Mouse (Mus musculus) heart, adult 11 months (tissue): ENCODE measurements at regions not wholly inside any gene's neighbourhood (a gene's known extent, or its start where the extent isn't known, plus 50 kb on each side); places are given as distances from the start of the nearest gene placed in this dataset.

ENCODE experiments used
- DNase-seq: peaks from one replicate; pipeline ENCODE4 v3.0.0; 2022

- DNase-seq: no peak
Observed at GRCm38 (mm10) chr15:97620261-97620660, 85.4 kb downstream of the Rpap3 start.

DNA sequence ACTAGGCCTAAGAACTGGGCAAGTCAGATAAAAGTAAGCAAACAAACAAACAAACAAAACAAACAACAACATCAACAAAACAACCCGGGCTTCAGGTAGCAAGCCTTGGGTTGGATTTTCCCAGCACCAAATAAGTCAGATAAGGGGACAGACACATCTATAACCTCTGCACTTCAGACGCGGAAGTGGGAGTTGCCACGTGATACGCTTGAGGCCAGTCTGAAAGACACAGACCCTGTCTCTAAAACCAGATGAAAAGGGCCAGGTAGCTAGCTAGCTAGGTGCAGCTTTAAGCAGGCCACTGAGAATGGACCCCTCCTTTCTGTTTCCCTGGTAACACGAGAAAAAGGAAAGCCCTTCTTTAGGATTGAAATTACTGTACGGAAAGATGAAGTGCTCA, 85.9 kb downstream of the Rpap3 start:
- DNase-seq: no peak

DNA sequence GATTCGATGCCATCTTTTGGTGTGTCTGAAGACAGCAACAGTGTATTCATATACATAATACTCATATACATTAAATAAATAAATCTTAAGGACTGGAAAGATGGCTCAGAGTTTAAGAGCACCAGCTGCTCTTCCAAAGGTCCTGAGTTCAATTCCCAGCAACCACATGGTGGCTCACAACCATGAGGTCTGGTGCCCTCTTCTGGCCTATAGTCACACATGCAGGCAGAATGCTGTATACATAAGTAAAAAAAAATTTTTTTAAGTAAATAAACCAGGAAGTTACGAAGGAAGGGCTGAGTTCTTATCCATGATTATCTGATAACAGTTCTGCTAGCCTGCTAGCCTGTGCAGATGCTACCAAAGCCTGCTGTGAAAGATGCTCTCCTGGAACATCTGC, 93.3 kb downstream of the Rpap3 start:
- no peak for DNase-seq

- DNase-seq: peak; percentile 58
Observed at GRCm38 (mm10) chr15:97610767-97611166, 94.9 kb downstream of the Rpap3 start.

GRCm38 (mm10) chr15:97609496-97609895, 96.1 kb downstream of the Rpap3 start:
- no peak for DNase-seq

GRCm38 (mm10) chr15:97608651-97609050, 97.0 kb downstream of the Rpap3 start:
- DNase-seq: peak; percentile 62

DNA sequence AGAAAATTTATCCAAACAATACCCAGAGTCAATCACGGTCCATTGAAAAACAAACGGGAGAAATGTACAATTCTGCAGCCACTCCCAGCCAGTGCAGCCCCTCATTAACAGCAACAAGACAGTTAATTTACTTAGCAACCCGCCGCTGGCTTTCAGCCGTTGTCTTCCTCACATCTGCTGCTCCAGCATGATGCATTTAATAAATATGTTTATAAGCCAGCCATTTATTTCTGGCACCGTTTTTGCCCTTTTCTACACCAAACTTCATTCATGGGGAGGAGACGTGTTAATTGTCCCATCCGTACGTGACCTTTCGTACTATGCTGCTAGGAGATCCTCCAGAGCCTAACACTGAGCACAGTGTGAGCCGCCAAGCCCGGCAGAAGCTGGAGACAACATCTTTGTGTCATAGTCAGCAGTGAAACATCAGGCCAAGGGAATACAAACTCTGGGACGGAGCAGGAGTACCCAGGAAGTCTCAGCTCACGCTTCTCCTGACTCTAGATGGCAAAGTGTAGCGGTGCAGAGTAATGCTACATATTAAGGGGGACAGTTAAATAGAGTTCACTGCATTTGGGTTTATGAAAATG, 97.9 kb downstream of the Rpap3 start:
- DNase-seq: peak; percentile 95

DNA sequence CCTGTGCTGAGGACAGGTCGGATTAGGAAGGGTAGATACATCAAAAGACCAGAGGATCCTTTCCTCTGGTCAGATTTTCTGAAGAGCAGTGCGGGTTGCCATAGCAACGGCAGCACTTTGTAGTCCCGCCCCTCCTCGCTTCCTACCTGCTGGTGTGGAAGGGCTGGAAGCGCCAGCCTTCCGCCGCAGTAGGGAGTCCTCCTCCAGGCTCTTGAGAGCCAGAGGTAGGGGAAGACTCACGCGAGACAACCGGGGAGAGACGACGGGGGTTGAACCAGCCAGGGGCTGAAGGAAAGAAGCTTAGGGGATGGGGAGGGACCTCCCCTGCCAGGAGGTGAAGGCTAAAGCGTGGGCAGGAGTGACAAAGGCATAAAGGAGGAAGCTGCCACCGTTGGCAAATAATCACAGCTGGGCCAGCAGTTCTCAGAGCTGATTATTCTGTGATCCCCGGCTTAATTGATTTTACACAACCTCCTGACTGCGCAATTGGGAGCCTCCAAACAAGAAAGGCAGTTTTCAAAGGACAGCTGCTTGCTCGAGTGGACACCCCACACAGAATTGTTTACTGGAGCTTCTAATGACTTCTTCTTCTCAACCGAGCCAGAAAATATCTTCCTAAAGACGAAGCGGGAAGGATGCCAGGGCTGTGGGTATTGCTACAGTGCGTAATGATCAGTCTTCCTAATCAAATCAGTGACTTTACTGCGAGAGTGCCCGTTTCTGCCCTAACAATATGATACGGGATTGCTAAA, 98.8 kb downstream of the Rpap3 start:
- no peak for DNase-seq

- DNase-seq: no peak
Observed at GRCm38 (mm10) chr15:97606232-97606629, 99.4 kb downstream of the Rpap3 start.

DNA sequence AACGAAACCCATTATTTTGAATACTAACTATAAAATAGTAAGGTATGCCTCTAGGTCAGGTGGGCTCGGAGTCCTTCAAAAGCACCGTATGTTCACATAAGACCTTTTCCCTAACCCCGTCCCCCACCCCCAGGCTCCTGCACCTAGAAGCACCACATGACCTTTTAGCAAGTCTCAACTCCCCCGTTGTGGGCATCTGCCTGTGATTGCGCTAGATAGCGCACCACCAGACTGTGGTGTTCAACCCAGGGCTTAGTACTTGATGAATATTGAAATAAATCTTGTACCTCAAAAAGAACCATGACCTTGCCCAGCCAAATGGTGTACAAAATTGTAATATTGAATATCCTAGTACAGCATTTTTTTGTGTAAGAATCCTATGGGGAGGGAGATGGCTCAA, 99.8 kb downstream of the Rpap3 start:
- DNase-seq: no peak

- DNase-seq: no peak
Observed at GRCm38 (mm10) chr15:97603492-97603891, 102.1 kb downstream of the Rpap3 start.

- no peak for DNase-seq
Observed at GRCm38 (mm10) chr15:97598270-97598669, 107.4 kb downstream of the Rpap3 start.

DNA sequence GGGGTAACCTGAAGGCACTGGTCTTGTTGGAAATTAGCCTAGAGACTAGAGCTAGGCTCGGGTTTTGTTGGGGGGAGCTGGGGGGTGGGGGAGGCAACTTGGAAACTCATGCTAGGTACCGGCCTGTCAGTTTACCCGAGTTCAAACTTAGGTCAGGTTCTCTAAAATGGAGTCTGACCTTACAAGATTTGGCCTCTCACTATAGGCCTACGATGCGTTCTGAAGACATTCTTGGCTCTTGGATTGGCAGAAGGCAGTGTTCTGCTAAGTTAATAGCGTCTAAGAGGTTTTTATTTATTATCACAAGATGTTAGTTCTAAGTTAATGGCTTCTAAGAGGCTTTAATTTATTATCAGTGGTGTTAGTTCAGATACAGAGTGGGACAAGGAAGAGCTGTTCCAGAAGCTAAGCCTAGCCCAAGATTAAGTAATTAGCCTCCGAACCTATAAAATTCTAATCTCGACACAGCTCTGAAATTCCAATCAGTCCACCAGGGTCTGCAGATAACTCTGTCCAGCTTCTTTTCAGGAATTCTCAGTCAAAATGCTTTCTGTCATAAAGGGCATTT, 109.0 kb downstream of the Rpap3 start:
- no peak for DNase-seq

DNA sequence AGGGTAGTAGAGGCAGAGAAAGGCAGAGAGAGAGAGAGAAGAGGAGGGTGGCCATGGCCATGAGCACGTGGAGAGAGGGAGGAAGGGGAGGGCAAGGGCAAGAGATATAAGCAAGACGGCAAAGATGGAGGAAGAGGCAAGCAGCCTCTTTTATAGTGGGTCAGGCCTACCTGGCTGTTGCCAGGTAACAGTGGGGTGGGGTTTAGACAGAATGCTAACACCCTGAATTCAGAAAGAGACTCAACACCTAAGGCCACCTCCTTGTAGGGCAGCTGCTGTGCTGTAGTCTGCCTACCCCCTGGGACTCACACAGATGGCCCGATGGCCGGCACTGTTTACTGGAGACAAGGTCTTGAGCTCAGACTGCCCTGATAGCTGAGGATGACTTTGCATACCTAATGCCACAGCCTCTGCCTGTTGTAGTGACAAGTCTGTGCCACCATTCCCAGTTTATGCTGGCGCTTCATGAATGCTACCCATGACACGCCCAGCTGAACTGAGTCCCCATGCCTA, 110.3 kb downstream of the Rpap3 start:
- DNase-seq: no peak

DNA sequence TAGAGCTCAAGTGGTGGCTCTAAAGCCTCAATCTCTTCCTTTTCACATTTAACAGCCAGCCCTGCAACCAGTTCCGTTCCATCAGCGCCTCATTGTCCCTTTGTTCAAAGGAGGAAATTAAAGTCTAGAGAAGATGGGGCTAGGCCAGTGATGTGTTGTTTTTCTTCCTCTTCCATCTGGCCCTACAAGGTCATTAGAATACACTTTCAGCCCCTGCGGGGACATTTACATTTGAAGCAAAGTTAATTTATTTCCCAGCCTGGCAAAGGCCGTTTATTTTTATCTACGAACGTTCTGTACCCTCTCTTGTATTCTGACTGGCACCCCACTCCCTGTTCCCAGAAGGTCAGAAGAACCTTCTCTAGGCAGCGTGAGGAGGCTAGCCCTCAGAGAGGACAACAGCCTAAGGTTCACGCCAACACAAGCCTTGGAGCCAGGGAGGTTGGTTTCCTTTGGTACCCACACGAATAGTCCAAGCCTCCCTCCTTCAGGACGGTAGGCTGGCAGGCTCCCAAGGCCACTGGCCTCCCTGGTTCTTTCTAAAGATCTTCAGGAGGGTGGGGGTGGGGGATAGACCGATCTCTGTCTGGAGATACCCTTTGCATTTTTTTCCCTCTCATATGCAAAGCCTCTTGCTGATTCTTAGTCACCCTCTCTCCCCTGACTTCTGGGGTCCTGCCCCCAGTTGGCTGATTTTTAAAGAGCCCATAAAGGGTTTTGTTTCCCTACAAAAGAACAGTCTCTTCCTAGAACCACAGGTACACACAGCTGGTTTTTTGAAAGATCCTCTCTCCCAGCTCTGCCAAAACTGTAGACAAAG, 111.6 kb downstream of the Rpap3 start:
- peak; percentile 96 for DNase-seq

GRCm38 (mm10) chr15:97592786-97593185, 112.8 kb downstream of the Rpap3 start:
- no peak for DNase-seq

DNA sequence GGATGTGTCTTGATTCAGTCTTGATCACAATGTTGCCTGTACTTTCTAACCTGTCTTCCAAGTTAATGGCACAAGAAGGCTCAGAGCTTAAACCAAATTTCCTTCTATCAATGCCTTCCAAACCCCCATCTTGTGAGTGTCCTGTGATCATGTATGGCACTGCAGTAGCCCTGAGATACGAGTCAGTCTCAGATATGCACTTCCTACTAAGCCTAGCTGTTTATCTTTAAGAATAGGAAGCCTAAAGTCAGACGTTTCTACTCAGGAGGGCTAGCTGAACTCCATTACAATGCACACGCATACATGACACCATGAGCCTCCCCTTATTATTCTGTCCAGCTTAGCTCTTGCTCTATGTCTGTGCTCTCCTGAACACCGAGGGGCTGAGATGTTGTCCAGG, 114.2 kb downstream of the Rpap3 start:
- DNase-seq: no peak

DNA sequence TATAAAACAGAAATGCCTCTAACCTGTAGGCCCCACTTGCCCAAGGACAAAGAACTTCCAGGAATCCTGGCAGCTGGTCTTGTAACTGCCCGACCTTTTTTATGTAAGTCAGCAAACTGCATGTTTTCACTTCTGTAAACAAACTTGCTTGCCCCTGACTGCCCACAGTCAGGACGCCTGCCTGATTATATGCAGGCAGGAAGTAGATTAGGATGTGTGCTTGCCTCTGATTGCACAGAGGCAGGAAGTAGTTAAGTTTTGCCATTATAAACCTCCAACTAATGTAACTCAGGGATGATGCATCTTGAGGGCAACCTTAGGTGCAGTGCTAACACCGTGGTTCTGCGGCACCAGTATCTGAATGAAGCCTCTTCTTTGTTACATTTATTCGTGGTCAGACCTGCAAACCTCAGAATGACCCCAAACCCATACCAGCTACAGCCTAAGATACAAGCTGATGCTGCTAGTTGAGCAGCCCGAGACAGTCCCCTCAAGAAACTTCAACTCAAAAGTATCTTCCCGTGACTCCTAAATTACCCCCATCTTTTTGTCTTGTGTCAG, 114.8 kb downstream of the Rpap3 start:
- peak; percentile 95 for DNase-seq

DNA sequence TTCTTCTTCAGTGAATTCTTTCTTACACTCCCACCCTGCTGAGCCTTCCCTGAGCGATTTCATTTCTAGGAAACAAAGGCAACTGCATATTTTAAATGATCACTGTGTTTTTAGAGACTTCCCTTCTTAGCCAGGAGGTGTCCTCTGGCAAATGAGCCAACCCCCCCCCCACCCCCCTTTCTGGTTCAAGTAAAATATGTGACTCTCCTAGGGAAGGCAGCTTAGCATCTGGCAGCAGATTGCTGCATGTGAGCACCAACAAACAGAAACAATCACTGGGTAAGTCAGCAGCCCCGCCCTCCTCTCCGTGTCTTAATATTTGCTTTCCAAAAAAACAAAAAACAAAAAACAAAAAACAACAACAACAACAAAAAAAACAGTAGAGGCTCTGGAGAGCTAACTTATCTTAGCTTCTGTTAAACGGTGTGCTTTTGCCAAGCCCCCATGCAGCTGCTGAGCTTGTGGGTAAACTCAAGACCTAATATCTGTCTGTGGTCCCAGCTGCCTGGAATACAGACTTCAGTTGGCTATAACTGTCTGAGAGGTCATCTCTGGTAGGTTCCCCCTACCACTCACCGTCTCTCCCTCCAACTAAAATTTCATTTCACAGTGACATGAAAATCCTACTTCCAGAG, 117.9 kb downstream of the Rpap3 start:
- DNase-seq: no peak

- DNase-seq: peak; percentile 99
Observed at GRCm38 (mm10) chr15:97581724-97582154, 123.9 kb downstream of the Rpap3 start.

GRCm38 (mm10) chr15:97580726-97581125, 124.9 kb downstream of the Rpap3 start:
- DNase-seq: peak; percentile 93

DNA sequence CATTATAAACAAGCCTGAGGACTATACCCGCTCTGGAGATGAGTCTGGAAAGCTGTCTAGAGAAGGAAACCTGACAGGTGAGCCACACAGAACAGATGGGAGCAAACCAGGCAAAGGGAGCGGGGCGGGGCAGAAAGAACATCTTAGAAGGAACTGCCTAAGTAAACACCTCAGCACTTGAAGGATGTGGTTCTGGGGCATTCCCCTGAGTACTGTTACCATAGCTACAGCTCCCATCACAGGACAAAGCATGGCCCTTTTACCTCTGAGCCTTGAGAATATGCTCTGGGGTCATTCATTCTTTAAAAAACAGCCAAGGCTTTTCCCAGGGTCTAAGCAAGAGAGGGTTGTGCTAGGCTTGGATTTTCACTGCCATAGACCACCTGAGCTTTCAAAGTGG, 127.6 kb downstream of the Rpap3 start:
- DNase-seq: no peak
